Mouse (Mus musculus): ENCODE results near the gene Irs3. TPM values are rescaled to one million over a fixed set of nuclear protein-coding genes. Genes with fewer than 3 reads are reported as not detected.

Irs3 gene
- polyA plus RNA-seq, 1 experiment: 0.22 TPM

GRCm38 (mm10) chr5:137599600-137599999 lies 45.9 kb downstream of the Irs3 start:
- H3K4me1 ChIP-seq (ENCODE audit: control insufficient read depth, insufficient read depth, low read length): peaks cover 15% of the 10 kb centered on the region
- H3K4me3 ChIP-seq (ENCODE audit: control insufficient read depth, low read depth, low read length): peak overlapping the region; percentile 96; the same call in 1 of the 2 replicates
- no peaks in the 10 kb centered on the region for H3K36me3 ChIP-seq (ENCODE audit: control insufficient read depth, insufficient read depth, low read length)
- no peak for TF ChIP-seq CTCF (IDR thresholded peaks at IDR 0.05; ENCODE audit: control insufficient read depth, insufficient read depth, insufficient replicate concordance, low read depth, low read length)
- no peak for TF ChIP-seq POLR2A (IDR thresholded peaks at IDR 0.05; ENCODE audit: control insufficient read depth, low read depth, low read length)
- H3K27me3 ChIP-seq (ENCODE audit: control insufficient read depth, insufficient read depth, low read length): no peaks in the 10 kb centered on the region
- H3K27ac ChIP-seq (ENCODE audit: control insufficient read depth, insufficient read depth, low read depth, low read length): no peak overlapping the region

DNA sequence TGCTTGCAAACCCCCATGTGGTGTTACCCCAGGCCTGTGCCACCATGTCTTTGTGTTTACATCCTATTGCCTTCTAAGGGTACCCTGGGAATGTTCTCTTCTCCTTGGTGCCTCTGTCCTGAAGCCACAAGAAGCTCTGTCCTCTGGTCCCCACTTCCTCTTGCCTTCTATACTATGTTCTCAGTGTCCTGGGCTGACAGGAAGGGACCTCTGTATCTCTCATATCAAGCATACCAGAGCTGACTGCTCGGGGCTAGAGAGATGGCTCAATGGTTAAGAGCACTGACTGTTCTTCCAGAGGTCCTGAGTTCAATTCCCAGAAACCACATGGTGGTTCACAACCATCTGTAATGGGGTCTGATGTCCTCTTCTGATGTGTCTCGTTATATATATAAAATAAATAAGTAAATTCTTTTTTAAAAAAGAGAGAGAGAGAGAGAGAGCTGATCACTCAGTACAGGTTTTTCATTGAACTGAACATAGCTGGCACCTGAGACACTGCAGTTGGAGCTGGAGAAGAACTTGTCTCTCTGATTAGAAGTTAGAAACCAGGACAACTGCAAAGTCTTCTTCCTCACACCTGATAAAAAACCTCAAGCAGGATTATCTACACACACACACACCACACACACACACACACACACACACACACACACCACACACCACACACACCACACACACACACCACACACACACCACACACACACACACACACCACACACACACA lies 47.3 kb downstream of the Irs3 start:
- Histone ChIP-seq H3K4me1 (ENCODE audit: control insufficient read depth, insufficient read depth, low read length) (peaks cover 15% of the 10 kb centered on the region), H3K4me3 (ENCODE audit: control insufficient read depth, low read depth, low read length) (no peak overlapping the region), H3K27ac (ENCODE audit: control insufficient read depth, insufficient read depth, low read depth, low read length) (no peak overlapping the region), H3K27me3 (ENCODE audit: control insufficient read depth, insufficient read depth, low read length) (no peaks in the 10 kb centered on the region), H3K36me3 (ENCODE audit: control insufficient read depth, insufficient read depth, low read length) (no peaks in the 10 kb centered on the region)
- TF ChIP-seq POLR2A (IDR thresholded peaks at IDR 0.05; ENCODE audit: control insufficient read depth, low read depth, low read length) (no peak), CTCF (IDR thresholded peaks at IDR 0.05; ENCODE audit: control insufficient read depth, insufficient read depth, insufficient replicate concordance, low read depth, low read length) (no peak)

DNA sequence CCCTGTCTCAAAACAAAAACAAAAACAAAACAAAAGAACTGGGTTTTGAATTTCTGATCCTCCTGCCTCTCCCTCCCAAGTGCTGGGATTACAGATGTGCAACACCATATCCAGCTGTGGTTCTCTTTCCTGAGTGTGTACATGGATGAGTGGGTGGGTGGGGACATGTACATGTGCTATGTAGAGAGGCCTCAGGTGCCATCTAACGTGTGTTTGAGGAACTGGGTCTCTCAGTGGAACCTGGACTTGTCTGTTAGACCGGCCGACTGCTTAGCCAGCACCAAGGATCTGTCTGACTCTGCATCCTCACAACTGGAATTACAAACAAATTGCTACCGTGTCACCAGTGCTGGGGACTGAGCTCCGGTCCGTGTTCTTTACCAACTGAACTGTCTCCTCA lies 47.9 kb downstream of the Irs3 start:
- H3K4me3 ChIP-seq (ENCODE audit: control insufficient read depth, low read depth, low read length): no peak overlapping the region
- no peak overlapping the region for H3K27ac ChIP-seq (ENCODE audit: control insufficient read depth, insufficient read depth, low read depth, low read length)
- H3K27me3 ChIP-seq (ENCODE audit: control insufficient read depth, insufficient read depth, low read length): no peaks in the 10 kb centered on the region
- peaks cover 15% of the 10 kb centered on the region for H3K4me1 ChIP-seq (ENCODE audit: control insufficient read depth, insufficient read depth, low read length)
- no peaks in the 10 kb centered on the region for H3K36me3 ChIP-seq (ENCODE audit: control insufficient read depth, insufficient read depth, low read length)
- TF ChIP-seq CTCF (IDR thresholded peaks at IDR 0.05; ENCODE audit: control insufficient read depth, insufficient read depth, insufficient replicate concordance, low read depth, low read length): no peak
- TF ChIP-seq POLR2A (IDR thresholded peaks at IDR 0.05; ENCODE audit: control insufficient read depth, low read depth, low read length): no peak

DNA sequence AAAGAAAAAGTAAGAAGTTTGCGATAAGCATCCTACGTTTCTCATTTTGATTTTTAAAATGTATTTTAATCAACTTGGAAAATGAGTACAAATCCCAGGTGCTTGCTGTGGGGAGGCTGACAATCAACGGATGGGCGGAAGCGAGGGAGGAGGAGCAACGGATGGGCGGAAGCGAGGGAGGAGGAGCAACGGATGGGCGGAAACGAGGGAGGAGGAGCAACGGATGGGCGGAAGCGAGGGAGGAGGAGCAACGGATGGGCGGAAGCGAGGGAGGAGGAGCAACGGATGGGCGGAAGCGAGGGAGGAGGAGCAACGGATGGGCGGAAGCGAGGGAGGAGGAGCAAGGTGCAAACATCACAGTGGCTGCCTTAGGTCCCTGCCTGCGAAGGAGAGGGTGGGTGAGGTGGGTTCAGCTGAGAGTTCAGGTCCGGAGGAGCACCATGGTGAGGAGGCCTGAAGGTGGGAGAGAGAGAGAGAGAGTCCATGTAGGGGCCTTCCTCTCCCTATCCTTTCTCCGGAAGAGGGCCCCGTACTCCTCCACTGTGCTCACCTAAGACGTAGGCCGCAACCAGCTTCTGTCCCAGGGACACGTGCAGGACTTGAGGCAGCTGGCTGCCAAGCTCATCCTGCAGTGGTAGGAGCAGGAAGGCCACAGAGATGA lies 48.8 kb downstream of the Irs3 start:
- TF ChIP-seq POLR2A (IDR thresholded peaks at IDR 0.05; ENCODE audit: control insufficient read depth, low read depth, low read length) (peak; percentile 70; the same call in 1 of the 2 replicates), CTCF (IDR thresholded peaks at IDR 0.05; ENCODE audit: control insufficient read depth, insufficient read depth, insufficient replicate concordance, low read depth, low read length) (no peak)
- Histone ChIP-seq H3K27me3 (ENCODE audit: control insufficient read depth, insufficient read depth, low read length) (no peaks in the 10 kb centered on the region), H3K4me3 (ENCODE audit: control insufficient read depth, low read depth, low read length) (peak overlapping the region; percentile 87), H3K27ac (ENCODE audit: control insufficient read depth, insufficient read depth, low read depth, low read length) (peak overlapping the region; percentile 90), H3K36me3 (ENCODE audit: control insufficient read depth, insufficient read depth, low read length) (no peaks in the 10 kb centered on the region), H3K4me1 (ENCODE audit: control insufficient read depth, insufficient read depth, low read length) (peaks cover 15% of the 10 kb centered on the region)

DNA sequence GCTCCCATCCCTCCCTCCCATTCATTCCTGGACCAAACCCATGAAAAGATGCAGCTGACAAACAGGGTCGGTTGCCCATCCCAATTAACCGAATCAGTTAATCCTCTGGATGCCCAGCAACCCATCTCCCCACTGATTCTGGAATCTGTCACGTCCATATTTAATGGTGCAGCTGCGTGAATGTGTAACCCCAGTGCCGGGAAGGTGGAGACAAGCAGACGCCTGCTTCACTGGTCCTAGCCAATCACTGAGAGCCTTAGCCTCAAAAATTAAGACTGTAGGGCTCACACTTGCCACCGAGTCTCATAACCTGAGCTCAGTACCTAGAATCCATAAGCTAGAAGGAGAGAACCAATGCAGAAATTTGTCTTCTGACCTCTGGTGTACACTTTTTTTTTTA lies 49.6 kb downstream of the Irs3 start:
- Histone ChIP-seq H3K27ac (ENCODE audit: control insufficient read depth, insufficient read depth, low read depth, low read length) (no peak overlapping the region), H3K4me3 (ENCODE audit: control insufficient read depth, low read depth, low read length) (no peak overlapping the region), H3K36me3 (ENCODE audit: control insufficient read depth, insufficient read depth, low read length) (no peaks in the 10 kb centered on the region), H3K27me3 (ENCODE audit: control insufficient read depth, insufficient read depth, low read length) (no peaks in the 10 kb centered on the region), H3K4me1 (ENCODE audit: control insufficient read depth, insufficient read depth, low read length) (peaks cover 15% of the 10 kb centered on the region)
- TF ChIP-seq POLR2A (IDR thresholded peaks at IDR 0.05; ENCODE audit: control insufficient read depth, low read depth, low read length): no peak
- no peak for TF ChIP-seq CTCF (IDR thresholded peaks at IDR 0.05; ENCODE audit: control insufficient read depth, insufficient read depth, insufficient replicate concordance, low read depth, low read length)

Other genes with a start within 250 kb of the Irs3 start
- 10.2 and 11.5 TPM in 2 replicates for gene Zan, start 168.7 kb downstream of the Irs3 start, polyA plus RNA-seq (2012; rRNA removed)
- gene Pop7, start 143.2 kb downstream of the Irs3 start, polyA plus RNA-seq (2012; rRNA removed): 10.2 and 12.7 TPM in 2 replicates
- gene Gigyf1, start 127.2 kb downstream of the Irs3 start, polyA plus RNA-seq (2012; rRNA removed): 11.5 and 12.0 TPM in 2 replicates
- not detected in 2 replicates for gene Epo, start 112.5 kb downstream of the Irs3 start, polyA plus RNA-seq (2012; rRNA removed)
- gene Gnb2, start 112.2 kb downstream of the Irs3 start, polyA plus RNA-seq (2012; rRNA removed): 369 and 402 TPM in 2 replicates
- gene Actl6b, start 92.2 kb downstream of the Irs3 start, polyA plus RNA-seq (2012; rRNA removed): 0.25 TPM in 2 replicates
- 4.5 and 5.2 TPM in 2 replicates for gene Tfr2, start 75.9 kb downstream of the Irs3 start, polyA plus RNA-seq (2012; rRNA removed)
- gene Mospd3, start 44.7 kb downstream of the Irs3 start, polyA plus RNA-seq (2012; rRNA removed): 43.0 and 45.2 TPM in 2 replicates
- gene Pcolce, start 31.9 kb downstream of the Irs3 start, polyA plus RNA-seq (2012; rRNA removed): 98.5 and 102 TPM in 2 replicates
- 175 and 181 TPM in 2 replicates for gene Fbxo24, start 16.7 kb downstream of the Irs3 start, polyA plus RNA-seq (2012; rRNA removed)
- gene Lrch4, start 16.6 kb downstream of the Irs3 start, polyA plus RNA-seq (2012; rRNA removed): 131 and 139 TPM in 2 replicates
- 15.0 and 15.6 TPM in 2 replicates for gene Gm20605, start 16.5 kb downstream of the Irs3 start, polyA plus RNA-seq (2012; rRNA removed)
- gene Sap25, start 4.4 kb downstream of the Irs3 start, polyA plus RNA-seq (2012; rRNA removed): 37.9 and 42.4 TPM in 2 replicates
- gene Agfg2, start 39.0 kb upstream of the Irs3 start, polyA plus RNA-seq (2012; rRNA removed): 12.0 and 12.5 TPM in 2 replicates
- gene Nyap1, start 95.9 kb upstream of the Irs3 start, polyA plus RNA-seq (2012; rRNA removed): 0.97 and 0.98 TPM in 2 replicates
- gene Tsc22d4, start 100.0 kb upstream of the Irs3 start, polyA plus RNA-seq (2012; rRNA removed): 423 and 435 TPM in 2 replicates
- 48.3 and 60.4 TPM in 2 replicates for gene Ppp1r35, start 133.1 kb upstream of the Irs3 start, polyA plus RNA-seq (2012; rRNA removed)
- gene Mepce, start 141.9 kb upstream of the Irs3 start, polyA plus RNA-seq (2012; rRNA removed): 103 and 114 TPM in 2 replicates
- 10.9 and 12.3 TPM in 2 replicates for gene Zcwpw1, start 142.1 kb upstream of the Irs3 start, polyA plus RNA-seq (2012; rRNA removed)
- 2.5 and 4.4 TPM in 2 replicates for gene Pilra, start 190.6 kb upstream of the Irs3 start, polyA plus RNA-seq (2012; rRNA removed)
- gene Pilrb1, start 212.4 kb upstream of the Irs3 start, polyA plus RNA-seq (2012; rRNA removed): 0.89 TPM in 1 of 2 replicates, not detected in the other
- not detected in 2 replicates for gene Pilrb2, start 226.1 kb upstream of the Irs3 start, polyA plus RNA-seq (2012; rRNA removed)

Measured in testis, adult 2 months (tissue).